Mouse (Mus musculus) cerebellum, postnatal 4 days (tissue): ENCODE data around the gene 2210407C18Rik.

Source experiments
- DNase-seq, 2 experiments: peaks; one replicate each; pipeline ENCODE4 v3.0.0; 2022; ENCODE audit warnings: low spot score in 2 of 2, mixed read lengths in 1 of 2

2210407C18Rik gene

DNA sequence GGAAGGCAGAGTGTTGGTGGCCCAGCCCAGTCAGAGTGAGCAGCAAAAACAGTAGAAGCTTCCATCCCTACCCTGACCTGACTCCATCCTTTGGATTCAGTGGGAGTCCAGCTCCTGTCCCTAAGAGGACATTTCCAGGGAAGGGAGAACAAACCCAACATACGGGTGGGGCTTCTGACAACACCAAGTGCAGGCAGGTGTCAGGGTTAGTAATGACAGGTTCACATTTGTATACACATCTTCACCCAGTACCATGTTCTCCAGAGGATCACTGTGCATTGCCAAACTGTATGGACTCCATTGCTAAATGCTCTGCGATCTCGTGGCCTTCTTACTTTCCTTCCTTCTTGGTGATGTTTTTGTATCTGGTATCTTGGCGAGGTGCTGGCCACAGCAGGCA, at the start of gene 2210407C18Rik:
TSS of gene 2210407C18Rik (minus strand) at position 101 of the 400 bp plus-strand sequence.
- DNase-seq = no peak

DNA sequence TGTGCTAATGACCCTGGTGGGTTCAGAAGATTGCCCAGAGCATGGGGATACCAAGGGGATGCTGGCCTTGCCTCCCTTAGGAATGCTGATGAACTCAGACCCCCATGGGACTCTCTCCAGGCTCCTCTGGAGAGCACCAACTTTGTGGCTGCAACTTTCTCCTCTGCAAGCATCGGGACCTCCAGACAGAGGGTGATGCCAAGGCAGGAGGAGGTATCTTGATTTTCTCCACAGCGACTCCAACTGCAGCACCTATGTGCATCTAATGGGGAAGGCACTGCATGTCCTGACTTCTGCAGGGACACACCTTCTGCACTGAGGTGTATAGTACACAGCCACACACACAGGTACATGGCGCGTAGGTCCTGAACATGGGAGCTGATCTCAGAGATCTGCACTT, 42.7 kb upstream of the 2210407C18Rik start, which contains the start of gene Olfr322:
TSS of gene Olfr322 (plus strand) at position 187 of the 400 bp plus-strand sequence.
- DNase-seq = no peak

DNA sequence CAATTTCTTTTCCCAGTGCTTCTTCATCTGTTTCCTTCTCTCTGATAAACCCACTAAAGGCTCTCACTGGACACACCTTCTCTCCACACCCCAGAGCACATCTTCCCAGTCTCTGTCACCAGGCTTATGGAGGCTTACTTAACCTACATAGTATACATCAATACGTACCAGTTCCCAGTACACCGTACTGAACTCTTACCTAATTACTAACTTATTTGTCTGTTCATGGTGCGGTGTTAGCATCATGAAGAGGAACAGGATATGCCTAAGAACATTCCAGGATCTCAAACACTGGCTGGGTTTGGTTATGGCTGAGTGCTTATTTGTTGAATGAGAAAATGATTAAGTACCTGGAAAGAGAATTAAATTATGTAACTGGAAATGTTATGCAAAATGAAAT, 39.3 kb upstream of the 2210407C18Rik start:
- no peak for DNase-seq

DNA sequence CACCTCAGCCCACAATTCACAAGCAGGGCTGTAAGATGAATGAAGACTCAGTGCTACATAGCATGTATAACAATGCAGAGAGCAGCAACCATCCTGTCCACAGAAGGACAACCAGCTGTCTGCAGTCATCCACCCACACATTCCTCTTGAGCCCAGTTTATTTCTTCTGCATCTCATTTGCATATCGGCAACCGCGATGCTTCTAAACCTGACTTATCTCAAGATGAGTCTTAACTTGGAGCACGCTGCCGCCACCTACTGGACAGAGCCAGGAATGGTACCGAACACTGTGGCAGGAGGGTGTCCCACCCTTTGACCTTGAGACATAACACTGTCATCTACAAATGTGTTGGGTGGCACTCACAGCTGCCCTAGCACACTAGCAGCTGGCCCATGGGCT, 27.5 kb upstream of the 2210407C18Rik start:
- peak in 1 of 2 experiments; percentile 18 for DNase-seq

DNA sequence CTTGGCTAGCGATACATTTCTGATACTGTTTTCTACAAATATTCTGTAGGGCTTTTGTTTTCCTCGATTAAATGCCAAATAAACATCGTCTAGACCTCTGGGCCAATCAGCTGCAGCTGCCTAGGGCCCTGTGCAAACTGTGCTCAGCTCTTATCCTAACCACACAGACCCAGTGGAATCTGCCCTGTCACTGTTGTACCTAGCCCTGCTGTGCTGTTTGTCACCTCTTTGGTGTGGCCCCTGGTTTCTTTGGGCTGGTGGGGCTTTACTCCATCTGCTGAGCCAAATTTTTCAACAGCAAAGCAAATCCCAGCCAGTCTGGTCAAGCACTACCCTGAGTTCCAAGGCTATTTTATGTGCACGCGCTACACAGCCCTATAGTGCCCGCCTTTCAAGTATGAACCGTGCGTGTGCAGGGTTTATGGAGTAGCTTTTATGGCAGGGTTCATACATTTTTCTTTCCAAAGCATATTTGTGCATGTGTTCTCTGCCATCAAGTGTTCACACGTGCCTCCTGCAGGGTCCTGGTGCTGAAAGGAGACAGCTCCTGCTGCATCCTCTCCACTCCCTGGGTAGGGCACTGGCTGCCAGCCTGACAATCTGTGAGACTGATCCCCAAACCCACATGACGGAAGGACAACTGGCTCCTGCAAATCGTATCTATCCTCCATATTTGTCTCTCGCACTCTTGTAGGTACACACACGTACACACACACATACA, 25.9 kb upstream of the 2210407C18Rik start:
- DNase-seq = no peak

DNA sequence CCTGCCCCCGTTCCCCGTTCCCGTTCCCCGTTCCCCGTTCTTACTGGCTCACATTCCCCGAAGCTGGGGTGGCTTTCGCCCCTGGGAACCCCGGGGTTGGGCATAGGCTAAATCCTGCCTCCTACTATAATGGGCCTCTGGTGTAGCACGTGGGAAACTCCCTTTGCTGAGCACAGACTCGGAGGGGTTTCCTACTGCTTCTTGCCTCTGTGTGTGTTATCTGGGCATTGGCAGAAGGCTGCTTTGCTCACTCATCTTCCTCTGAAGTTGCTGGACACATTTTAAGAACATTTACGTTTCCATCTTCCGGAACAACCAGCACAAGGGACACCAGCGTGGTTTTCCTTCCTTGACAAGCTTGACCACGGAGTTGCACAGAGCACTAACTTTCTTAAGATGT, 25.2 kb upstream of the 2210407C18Rik start:
- DNase-seq = no peak

DNA sequence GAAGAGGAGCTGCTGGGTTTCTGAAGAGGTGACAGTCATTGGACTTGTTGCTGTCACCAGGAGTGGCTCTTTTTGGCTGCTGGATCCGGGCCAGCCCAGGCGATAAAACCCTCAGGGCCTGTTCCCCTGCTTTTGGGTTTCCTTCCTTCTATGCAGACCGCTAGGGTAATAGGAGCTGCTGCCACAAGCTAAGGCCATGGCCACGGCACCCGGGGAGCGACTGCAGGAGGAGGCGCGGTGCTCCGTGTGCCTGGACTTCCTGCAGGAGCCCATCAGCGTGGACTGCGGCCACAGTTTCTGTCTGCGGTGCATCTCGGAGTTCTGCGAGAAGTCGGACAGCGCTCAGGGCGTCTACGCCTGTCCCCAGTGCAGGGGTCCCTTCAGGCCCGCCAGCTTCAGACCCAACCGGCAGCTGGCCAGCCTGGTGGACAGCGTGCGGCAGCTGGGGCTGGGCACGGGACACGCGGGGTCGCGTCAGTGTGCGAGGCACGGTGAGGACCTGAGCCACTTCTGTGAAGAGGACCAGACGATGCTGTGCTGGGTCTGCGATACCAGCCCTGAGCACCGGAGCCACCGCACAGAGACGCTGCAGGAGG, 24.5 kb upstream of the 2210407C18Rik start, which contains the start of gene Trim58:
TSS of gene Trim58 (plus strand) at position 194 of the 596 bp plus-strand sequence.
- peak in 1 of 2 experiments; percentile 6 for DNase-seq

DNA sequence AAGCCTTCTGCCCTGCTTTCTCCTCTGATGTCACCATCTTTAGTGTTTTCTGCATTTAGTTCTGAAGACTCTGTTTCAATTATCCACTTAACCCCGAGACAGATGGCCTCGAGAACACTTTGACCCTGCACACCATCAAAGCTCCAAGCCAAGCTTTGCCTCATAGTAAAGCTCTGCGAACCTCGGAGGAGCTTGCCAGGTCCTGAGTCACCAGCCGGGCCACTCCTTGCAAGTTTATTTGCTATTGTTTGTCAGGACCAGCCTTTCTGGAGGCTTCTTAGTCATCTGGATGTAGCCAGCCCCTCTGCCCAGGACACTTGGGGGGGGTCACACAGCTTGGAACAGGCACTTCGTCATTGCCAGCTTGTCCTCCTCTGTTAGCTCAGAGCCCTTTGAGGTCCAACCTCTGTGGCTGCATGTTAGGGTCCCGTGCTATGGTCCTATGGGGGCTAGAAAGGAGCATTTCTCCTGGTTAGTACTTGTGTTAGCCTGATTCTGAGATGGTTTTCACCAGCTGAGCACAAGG, 22.4 kb upstream of the 2210407C18Rik start:
- no peak for DNase-seq

DNA sequence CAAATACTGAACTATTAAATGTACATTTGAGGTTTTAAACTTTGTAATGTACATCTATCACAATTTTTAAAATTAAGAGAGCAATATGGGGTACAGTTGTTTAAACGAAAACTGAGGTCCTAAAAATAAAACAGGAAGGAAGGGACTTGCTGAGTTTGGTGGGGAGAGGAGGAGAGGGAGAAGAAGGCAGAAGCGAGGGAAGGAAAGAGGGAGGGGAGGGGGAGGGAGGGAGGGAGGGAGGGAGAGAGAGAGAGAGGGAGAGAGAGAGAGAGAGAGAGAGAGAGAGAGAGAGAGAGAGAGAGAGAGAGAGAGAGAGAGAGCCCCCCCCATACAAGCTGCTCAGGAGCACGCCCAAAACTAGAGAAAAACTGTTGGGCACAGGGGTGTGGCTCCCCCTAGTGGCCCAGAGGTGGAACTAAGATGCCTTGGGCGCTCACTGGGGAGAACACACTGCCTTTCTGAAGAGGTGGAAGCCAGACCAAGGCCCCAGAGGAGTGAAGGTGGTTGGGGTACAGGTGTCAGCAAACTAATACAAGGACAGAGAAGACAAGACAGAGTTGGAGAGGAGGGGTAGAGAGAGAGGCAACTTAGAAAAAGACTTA, 20.6 kb upstream of the 2210407C18Rik start:
- peak in 1 of 2 experiments; percentile 63 for DNase-seq

DNA sequence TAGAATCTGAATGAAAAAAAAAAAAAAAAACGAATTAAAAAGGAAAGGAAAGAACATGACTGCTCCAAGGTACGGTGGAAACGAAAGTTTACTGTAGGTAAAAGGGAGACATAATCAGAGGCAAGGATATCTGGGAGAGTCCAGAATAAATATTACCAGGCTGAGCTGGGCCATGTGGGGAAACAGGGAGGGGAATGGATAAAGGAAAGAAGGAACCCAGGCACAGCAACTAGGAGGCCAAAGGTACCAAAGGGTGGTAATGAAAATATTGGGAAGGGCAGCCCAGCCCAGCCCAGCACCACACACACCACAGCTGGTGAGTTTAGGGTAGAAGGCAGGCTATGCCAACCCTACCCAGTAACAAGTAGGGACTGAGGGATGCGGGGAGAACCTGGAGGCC, 19.0 kb upstream of the 2210407C18Rik start:
- no peak for DNase-seq

DNA sequence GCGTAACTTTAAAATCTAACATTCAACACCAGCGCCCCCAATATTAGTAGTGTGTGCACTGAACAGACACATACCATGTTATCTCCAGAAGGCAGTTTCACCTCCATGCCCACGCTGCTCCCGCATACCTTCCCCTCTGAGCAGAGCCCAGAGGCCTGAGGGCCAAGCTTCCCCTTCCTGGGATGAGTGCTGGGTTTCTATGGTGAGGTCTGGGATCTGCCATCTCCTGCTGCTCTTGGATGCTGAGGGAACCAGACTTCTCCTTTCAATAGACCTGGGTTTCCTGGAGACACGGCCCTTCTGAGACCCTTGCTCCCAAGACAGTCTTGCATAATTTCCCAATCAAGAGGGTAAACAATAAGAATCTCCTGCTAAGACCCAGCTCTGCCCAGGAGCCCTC, 14.5 kb upstream of the 2210407C18Rik start, which contains the start of gene Olfr323:
TSS of gene Olfr323 (minus strand) at position 101 of the 400 bp plus-strand sequence.
- no peak for DNase-seq

DNA sequence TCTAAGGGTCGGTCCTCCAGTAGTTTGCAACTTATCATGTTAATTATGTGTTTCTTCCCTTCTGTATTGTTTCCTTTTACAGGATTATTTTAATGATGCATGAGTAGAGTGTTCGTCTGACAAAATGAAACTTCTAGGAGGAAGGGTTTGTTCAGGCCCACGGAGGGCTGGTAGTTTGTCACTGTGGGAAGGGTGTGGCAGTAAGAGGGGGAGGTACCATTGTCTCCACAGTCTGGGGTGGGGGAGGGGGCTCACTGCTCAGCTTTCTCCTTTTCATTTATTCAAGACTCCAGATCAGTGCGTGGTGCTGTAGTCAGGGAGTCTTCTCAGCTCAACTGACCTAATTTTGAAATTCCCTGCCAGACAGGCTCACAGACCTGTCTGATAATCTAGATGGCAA, 10.3 kb upstream of the 2210407C18Rik start:
- no peak for DNase-seq

DNA sequence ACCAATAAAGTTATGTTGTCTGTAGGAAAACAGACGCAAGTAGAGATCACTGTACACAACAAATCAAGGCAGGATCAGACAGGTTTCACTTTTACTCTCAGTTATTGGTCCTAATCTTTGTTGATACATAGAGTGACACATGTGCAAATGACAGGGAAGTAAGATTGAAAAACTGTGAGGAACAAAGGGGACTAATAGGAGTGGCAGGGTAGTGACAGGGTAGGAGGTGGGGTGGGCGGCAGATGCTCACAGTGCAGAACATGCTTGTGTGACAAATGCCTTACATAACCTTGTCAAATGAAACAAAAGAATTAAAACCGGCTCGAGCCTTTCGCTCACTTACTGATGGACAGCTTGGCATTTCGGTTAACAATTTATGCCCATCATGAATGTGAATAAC, 2.9 kb upstream of the 2210407C18Rik start:
- DNase-seq = no peak

DNA sequence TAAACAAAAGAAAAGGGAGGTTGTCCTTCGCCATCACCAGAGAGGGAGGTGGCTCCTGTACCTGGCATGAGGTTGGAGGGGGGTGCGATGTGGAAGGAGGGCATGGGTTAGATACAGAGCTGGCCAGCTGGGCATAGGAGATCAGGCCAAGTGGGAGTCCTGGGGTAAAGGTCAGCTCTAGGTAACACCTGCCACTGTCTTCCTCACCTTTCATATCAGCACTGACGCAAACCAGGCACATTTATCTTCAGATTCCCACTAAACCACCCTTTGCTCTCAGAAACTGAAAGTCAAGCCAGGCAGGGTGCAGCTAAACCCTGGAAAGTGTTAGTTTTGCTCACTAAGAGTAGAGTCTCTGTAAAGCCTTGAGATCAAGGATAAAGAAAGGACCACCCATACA, 2.5 kb upstream of the 2210407C18Rik start:
- no peak for DNase-seq

DNA sequence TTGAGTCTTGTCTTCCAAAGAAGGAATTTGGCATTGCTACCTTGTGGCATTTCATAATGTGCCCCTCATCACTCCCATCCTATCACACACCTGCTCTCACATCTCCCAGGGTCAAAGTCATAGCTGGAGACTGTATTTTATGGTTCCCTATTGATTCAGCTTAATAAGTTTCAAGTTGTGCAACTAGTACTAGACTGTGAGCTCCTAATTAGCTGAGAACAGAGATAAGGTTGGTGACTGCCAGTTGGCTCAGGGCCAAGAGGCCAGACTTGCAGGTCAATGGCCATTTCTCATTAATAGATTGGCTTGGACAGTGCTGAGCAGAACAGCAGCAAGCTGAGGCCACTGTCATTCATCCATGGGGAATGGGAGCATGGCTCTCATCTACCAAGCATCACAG, 1.3 kb downstream of the 2210407C18Rik start:
- no peak for DNase-seq

DNA sequence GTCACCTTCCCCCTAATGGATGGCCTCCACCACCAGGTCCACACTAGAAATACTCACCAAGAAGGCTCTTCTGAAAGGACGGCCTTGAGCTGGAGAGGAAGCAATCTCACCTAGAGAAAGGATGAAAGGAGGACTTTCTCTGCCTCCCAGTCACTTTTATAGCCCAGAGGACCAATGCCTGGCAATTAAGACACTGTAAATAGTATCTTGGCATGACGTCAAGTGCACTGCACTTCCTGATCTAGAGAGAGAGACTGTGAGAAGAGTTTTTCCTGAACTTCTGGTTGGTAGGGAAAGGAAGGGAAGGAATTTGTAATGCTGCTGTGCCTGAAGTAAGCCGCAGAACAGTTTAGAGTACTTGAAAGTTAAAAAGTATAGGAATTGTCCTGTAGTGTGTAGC, 2.5 kb downstream of the 2210407C18Rik start:
- no peak for DNase-seq

DNA sequence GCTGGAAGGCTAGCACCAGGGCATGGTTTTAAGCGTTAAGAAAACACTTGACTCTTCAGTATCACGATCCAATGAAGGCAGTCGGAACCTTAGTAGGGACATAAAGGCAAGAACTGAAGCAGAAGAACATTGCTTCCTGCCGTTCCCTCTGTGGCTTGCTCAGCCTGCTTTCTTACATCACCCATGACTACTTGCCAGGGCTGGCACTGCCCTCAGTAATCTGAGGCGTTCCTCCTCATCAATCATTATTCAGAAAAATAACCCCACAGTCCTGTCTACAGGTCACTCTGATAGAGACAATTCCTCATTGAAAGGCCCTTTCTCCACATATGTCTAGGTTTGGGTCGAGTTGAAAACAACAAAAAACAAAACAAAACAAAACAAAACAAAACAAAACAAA, 8.8 kb downstream of the 2210407C18Rik start:
- no peak for DNase-seq

DNA sequence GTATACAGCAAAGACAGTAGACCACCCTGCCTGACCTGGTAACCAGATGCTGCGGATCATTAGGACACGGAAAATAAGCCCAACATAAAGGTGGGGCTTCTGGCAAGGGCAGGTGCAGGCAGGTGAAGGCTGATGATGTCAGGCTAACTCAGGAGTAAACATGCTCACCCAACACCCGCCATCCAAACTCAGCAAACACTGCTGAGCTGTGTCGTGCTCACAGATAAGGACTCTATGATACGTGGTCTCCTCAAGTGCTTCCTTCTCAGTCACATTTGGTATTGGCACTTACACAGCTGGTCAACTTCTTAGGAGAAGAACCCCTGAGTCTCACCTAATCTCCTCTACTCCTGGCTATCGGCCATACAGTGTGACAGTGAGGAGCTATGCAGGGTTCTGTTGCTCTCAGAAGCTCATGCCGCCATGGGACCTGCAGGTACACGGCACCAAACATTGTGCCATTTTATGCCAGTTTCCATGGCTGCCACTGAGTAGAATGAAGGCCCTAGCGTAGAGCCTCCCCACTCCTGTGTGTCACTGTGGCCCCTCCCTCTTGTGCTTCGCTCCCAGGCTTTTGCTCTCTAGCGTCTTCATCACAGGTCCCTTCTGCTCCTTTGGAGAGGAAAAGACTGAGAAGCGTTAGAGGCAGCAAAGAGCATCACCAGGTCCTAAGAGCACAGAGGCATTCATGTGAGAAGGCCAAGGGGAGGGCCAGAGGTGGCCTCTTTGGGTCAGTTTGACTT, 9.5 kb downstream of the 2210407C18Rik start:
- DNase-seq = no peak

DNA sequence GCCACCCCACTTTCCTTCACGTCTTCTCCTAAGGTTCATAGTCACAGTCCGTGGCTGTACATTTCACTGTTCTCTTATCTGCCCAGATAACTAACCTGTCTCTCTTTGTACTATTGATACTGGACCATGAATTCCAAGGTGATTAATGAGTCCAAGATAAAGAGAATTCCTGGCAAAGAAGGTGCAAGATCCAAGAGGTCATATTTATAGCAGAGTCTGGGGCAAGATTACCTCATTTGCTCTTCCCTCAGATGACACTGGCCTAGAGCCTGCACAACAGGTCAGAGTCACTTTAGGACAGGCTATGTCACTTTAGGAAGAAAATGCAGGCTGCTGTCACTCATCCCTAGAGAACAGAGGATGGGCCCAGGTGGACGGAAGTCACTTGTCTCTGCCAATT, 10.6 kb downstream of the 2210407C18Rik start:
- no peak for DNase-seq

DNA sequence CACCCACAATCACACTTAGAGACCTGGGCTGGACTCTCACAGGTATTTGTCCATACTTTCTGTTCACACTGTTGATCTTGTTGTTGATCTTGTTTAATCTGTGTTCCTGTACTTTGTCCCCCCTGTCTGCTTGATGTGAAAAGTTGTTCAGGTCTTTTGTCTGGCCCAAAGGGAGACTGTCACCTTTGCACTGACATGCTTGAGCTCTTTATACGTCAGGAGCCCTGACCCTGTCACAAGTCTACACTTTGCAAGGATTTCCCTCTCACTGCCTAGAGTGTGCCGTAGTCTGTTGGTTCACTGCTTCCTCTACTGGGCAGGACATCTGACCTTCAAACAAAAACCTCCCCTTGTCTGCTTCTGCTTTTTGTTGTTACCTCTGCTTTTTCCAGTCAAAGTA, 11.2 kb downstream of the 2210407C18Rik start:
- no peak for DNase-seq

DNA sequence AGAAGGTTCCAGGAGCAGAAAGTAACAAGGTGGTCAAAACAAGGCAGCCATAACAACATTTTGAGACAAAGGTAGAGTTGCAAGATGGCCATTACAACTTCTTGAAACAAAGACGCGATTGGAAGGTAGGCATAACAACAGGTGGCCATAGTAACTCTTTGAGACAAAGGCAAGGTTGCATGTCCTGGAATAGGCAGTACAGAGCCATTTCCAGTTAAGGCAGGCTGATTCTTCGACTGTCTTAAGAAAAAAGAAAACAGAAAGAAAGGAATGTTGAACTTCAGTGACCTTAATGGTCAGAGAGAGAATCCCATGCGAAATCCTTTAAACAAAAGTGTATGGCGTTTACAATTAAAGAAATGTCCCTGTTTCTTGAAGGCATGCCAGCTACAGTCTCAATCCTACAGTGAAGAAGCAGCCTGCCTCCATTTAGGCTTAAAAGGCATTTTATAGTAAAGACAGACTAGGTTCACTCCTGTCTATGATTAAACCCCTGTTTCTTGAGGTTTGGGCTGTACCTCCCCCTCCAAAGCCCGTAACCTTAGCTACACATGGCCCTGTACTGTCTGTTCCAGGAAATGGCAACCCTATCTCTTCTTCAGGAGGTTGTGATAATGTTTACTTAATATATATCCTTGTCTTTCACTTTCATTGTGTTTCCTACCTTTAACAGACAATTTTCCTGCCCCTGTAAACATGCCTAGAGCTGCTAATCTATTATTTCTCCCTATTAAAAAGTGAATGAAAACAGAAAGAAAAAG, 12.9 kb downstream of the 2210407C18Rik start:
- no peak for DNase-seq
